Mouse (Mus musculus): ENCODE measurements around the gene Slc8a1. TPM values are rescaled to one million over a fixed set of nuclear protein-coding genes. Genes with fewer than 3 reads are reported as not detected.

Slc8a1 gene
- total RNA-seq, 1 experiment from 2014 or later, result 12.1 TPM

DNA sequence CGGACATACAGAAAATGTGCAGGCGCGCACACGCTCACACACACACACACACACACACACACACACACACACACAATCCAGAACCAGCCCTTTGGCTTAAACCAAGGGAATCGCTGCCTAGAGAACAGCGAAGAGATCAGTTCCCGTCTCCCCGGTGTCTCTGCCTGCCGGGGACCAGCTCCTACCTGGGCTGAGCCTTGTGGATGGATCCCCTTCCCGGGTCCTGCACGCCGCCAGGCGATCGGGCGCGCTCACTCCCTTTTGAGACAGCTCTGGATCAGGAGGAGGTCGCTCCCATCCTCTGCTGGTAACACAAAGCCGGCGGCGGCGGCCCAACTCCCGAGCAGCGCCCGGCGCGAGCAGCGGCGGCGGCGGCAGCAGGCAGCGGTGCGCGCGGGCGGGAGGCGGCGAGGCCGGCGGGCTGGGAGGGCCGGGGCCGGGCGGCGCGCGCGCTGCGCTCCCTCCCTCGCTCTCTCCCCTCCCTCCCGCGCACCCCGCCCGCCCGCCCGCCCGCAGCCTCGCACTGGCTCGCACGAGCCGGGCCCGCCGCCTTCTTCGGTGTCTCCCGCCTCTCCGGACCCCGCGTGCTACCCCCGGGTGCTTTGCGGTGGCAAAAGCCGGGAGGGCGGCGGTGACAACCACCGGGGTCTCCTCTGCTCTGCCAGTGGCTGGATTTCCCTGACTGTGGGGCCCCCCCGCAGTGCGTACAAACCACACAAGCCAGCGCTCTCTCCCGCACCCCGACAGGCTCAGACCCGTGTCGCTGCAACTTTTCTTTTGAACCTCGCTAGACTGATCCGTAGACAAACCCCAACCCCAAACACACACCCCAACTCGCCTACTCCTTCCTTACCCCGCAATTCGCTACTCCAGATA is 68.1 kb downstream of the Slc8a1 start:
- ATAC-seq (replicated peaks; ENCODE audit: low read depth, poor library complexity, severe bottlenecking), result peak; percentile 14

DNA sequence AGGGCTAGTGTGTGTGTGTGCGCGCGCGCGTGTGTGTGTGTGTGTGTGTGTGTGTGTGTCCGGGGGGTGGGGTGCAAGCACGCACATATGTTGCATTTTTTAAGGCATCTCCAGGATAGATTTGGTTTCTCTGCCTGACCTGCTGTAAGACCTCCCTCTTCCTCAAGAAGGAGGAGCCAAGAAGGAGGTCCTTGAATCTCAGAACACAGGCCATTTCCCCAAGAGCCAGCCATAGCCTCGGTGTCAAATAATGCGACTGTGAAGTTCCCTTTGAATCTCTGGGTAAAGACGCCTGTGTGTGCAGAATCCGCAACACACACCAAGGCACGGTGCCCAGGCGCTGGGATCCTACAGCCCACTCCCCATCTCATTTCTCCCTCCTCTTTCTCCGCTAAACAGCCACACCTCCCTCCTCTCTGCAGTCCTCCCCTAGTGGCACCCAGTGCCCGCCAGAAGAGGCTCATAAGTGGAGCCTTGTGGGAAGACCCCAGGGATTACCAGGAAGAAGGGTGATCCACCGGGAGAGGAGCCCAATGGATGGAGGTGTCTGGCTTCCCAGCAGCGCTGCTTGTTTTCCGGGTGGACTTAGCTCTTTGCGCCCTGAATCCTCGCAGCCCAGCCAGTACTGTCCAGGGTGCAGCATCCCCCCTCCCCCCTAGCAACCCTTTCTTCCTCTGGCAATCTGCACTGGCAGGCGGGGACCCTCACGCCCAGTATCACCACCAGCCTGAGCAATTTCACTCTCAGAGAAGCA is 68.9 kb downstream of the Slc8a1 start:
- peak; percentile 76 for ATAC-seq (replicated peaks; ENCODE audit: low read depth, poor library complexity, severe bottlenecking)

DNA sequence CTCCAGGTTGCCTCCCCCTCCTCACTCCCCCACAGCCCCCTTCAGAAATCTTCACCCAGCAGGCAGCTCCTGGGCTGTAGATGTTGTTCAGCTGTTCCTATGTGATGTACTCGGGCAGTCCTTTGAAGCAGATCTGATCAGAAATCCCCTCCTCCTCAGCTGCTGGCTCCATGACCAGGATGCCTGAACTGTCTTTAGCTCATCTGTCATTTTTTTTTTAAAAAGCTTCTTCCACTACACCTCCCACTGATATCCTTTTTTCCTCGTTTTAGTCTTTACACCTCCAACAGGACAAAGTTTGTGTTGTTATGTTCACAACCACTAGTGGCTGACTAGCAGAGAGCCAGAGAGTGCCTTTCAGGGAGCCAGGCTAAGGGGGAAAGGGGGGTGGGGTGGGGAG is 69.7 kb downstream of the Slc8a1 start:
- no peak for ATAC-seq (replicated peaks; ENCODE audit: low read depth, poor library complexity, severe bottlenecking)

DNA sequence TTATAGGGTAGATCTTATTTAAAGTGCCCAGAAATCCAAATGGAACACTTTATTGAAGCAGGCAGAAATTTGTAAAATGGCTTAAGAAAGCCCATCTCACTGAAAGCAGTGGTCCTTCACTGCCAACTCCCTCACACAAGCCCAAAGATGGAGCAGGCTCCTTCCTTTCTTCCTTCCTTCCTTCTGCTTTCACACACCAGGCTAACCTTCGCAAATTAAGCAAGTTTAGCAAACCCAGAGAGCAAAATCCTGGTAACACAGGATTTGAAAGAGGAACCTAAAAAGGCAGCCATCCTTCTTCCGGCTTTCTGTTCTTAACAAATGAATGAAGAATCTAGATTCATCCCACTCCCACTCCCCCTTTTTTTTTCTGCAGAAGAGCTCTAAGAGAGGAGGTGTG is 70.2 kb downstream of the Slc8a1 start:
- peak; percentile 18 for ATAC-seq (replicated peaks; ENCODE audit: low read depth, poor library complexity, severe bottlenecking)

DNA sequence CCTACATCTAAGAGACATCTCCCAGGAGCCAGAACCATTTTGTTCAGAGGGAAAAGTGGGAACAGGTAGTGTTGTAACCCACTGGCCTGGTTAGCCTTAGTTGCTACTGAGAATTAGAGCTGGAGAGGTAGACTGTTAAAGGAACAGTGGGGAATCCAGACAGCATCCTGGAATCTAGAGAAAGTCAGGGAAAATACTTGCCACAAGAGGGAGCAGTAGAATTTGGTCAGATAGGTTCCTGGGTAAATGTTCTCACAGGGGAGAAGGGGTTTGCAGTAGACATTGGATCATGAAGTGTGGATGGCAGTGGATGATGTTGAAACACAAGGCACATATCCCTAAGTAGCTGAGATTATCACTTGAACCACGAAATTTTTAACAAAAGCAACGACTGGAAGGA is 71.6 kb downstream of the Slc8a1 start:
- no peak for ATAC-seq (replicated peaks; ENCODE audit: low read depth, poor library complexity, severe bottlenecking)

DNA sequence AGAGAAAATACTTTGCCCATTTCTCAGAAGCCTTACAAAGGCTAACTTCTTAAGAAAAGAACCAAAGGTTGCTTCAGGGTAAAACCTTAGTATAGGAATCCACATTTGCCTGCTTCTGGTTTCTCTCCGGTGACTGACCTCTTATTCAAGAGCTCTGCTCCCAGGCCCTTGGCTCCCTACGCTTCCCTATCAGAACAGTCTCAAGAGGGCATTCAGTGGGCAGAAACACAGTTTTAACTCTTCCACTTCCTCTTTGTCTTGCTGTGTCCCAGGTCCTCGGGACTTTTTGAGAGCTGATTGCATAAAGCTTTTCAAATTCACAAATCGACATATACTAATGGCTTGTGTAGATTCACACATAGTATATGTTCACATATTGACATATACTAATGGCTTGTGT is 73.3 kb downstream of the Slc8a1 start:
- no peak for ATAC-seq (replicated peaks; ENCODE audit: low read depth, poor library complexity, severe bottlenecking)

DNA sequence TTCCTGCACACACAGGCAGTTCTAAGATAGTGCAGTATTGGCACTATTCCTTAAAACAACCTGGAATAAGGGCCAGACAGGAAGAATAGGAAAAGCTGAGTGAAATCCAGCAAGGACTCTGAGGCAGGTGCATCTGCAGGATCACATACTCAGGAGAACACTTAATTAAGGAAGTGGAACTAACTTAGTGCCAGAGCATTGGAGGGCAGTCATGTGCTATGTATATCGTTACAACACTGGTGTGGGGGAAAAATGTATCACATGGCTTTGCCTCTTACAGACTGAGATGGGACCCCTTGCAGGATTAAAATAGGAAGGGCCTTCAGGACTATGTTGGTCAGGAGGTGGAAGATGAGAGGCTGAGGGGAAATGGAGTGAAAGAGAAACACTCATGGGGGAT is 80.3 kb downstream of the Slc8a1 start:
- peak; percentile 85 for ATAC-seq (replicated peaks; ENCODE audit: low read depth, poor library complexity, severe bottlenecking)

DNA sequence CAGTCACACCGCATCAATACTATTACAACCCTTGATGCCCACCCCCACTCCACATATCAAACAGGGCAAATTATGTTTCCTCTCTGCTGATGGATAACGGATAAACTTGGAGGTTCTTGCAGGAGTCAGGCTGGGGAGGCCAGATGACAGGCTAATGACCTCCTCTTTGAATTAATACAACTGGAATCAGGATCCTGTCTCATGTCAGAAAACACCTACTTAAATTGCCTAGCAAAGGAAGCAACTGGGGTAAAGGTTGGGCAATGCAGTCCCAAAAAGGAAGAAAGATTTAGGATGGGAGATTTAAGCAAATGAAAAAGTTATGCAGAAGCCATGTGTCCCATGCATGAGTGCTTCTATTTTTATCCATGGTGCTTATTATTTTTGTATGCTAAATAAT is 83.6 kb downstream of the Slc8a1 start:
- ATAC-seq (replicated peaks; ENCODE audit: low read depth, poor library complexity, severe bottlenecking), result no peak

DNA sequence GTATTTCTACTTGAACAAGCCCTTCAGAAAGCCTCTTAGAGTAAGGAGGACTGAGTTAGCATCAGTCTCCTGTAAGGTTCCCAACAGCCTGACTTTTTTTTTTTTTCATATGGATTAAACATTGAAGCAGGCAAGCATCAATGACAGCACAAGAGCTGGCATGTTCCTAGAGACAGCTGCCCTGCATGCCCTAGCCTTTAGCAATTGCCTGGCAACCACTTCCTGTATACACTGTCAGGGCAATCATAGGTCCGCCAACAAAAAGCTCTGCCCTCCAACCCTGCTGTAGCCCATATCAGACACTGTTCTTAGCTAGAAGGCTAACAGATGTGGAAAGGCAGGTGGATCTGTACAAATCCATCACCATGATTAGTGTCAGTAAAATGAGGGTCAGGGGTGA is 85.2 kb downstream of the Slc8a1 start:
- peak; percentile 87 for ATAC-seq (replicated peaks; ENCODE audit: low read depth, poor library complexity, severe bottlenecking)

DNA sequence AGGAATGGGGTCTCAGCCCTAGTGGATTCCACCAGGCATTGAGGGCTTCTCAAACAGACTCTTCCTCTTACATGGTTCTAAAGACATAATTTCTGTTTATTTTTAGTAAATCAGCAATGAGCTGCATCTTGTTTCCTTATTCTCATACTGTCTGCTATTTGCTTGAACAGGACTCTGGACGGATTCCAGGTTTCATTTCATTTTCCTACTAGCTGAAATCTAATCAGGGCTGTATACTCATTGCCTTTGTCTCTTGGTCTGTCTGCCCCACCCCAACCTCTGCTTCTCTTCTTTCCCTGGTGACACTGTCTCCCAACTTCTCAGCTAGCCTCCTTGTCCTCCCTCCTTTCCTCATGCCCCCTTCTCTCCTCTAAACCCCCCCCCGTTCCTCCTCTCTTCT is 101.4 kb downstream of the Slc8a1 start:
- ATAC-seq (replicated peaks; ENCODE audit: low read depth, poor library complexity, severe bottlenecking), result peak; percentile 62

DNA sequence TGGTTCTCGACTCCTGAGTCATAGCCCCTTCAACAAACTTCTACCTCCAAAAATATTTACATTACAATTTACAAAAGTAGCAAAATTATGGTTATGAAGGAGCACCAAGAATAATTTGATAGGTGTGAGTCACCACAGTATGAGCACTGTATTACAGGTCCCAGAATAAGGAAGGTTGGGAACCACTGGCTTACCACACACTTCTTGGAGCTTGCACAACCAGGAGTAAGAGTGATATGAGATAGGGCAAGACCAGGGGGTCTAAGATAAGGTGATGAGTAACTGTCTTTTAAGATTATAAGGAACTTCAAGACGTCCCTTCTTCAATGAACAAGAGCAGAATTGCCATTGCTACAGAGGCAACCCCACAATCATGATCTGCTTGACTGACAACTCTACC is 107.7 kb downstream of the Slc8a1 start:
- ATAC-seq (replicated peaks; ENCODE audit: low read depth, poor library complexity, severe bottlenecking), result peak; percentile 60; the same call in 1 of the 2 replicates

DNA sequence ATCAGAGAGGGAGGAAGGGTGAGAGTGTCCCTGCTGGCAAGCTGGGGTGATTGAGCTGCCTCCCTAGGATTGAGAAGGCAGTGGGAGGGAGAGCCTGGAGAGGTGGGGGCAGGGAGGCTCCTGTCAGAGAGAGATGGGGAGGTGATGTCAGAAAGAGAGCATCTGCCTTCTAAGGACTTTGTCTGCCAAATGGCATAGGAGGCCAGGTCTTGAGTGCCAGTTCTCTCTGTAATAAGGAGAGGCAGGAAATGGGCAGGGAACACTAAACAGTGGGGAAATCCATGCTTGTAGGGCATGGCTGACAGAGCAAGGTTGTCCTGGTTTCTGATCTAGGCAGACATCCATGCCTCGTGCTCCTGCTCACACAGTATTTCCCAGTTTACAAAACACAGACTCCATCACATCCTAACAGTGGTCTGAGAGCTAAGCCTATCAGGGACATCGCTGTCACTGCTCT is 117.0 kb downstream of the Slc8a1 start:
- no peak for ATAC-seq (replicated peaks; ENCODE audit: low read depth, poor library complexity, severe bottlenecking)

DNA sequence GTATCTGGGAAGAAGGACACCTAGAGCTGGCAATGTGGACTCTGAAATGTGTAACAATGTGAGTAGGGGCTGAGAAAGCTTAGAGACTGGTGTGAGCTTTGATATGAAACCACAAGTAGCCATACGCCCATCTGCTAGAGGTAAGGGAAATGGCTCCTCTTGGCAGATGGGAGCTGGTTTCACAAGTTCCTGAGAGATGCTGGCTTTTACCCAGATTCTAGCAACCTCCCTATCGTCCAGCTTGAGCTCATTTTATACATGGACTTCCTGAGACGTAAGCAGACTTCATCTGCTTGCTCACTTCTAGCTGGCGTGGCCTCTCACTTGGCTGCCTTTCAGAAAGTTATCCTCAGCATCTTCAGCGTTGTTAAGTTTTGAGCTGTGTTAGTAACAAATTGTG is 119.7 kb downstream of the Slc8a1 start:
- peak; percentile 89 for ATAC-seq (replicated peaks; ENCODE audit: low read depth, poor library complexity, severe bottlenecking)

DNA sequence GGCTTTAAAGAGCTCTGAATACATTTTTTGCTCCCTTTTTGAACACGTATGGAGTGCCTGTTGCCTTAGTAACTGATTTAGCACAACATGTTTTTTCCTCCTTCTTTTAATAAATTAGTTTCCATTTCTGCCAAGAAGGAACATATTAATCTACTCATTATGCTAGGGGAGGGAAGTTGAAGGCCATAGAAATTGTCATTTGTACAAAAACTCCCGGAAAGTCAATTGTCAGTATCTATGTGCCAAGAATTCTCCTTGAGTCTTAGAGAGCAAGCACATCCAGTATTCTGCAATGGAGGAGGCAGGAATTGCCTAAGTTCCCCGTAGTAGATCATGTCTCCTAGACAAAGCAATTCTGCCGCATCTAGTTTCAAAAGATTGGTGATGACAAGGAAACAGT is 121.9 kb downstream of the Slc8a1 start:
- no peak for ATAC-seq (replicated peaks; ENCODE audit: low read depth, poor library complexity, severe bottlenecking)

DNA sequence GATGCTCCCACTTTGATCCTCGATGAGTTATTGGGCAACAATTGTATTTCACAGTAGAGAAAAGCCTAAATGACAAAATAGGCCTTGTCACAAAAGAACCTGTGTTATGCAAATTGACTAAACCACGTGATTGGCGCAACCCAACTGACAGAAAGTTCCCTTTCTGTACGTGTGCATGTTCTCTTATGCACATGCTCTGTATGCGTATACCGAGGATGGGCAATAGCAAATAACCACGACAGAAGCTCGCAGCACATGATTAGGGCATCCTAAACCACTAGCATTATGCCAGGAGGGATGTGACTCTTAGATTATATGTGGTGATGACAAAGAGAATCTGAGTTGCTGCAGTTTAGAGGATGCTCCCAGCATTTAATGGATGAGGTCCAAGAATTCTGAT is 122.8 kb downstream of the Slc8a1 start:
- peak; percentile 70 for ATAC-seq (replicated peaks; ENCODE audit: low read depth, poor library complexity, severe bottlenecking)

DNA sequence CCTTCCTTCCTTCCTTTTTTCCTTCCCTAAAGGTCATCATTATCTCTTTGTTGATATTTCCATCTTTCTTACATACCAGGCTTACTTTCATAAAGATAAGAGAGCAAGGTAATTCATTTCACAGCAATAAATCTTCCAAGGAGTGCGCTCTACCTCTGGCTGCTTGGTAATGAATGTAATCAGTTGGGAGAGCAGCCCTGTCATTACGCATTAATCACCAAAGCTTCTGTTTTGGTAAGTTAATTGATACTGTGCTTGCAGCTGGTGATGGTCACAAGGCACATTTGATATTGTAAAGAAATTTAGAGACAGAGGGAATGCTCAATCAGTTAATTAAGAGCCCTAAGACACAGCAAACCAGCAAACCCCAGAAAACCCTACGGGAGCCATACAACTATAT is 130.7 kb downstream of the Slc8a1 start:
- ATAC-seq (replicated peaks; ENCODE audit: low read depth, poor library complexity, severe bottlenecking), result no peak

DNA sequence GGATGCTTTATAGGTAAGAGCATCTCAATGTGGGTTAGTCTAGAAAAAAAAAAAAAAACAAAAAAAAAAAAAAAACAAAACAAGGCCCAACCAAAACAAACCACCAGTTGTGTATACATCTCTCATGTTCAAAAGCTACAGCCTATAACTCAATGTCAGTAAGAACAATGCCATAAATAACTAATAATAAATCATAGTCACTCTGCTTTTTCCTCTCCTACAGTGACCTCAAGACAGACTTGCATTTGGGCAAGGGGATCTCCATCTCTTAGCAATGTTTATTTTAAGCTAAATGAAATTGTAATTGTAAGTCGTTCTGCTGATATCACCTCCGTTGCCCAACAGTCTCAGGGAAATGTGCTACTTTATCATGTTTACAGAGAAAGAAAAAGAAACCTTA is 132.1 kb downstream of the Slc8a1 start:
- no peak for ATAC-seq (replicated peaks; ENCODE audit: low read depth, poor library complexity, severe bottlenecking)

DNA sequence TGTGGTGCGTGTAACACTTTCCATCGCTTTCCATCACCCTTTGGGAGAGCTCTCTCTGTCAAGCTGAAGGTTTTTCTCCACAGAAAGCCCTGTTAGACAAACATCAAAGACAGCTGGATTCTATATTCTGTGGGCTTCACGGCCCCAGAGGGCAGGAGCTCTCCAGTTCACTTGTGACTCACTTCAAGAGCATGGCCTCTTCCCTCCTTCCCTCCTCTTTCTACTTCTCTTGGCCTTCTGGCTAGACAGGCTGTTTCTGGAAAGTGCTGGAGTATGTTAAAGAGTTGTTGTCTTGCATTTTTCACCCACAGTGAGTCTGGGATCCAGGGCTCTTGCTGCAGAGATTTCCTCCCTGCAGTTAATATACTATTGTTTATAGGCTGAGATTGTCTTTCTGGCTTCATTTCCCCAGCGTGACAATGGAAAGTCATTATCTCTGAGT is 132.9 kb downstream of the Slc8a1 start:
- ATAC-seq (replicated peaks; ENCODE audit: low read depth, poor library complexity, severe bottlenecking), result no peak

DNA sequence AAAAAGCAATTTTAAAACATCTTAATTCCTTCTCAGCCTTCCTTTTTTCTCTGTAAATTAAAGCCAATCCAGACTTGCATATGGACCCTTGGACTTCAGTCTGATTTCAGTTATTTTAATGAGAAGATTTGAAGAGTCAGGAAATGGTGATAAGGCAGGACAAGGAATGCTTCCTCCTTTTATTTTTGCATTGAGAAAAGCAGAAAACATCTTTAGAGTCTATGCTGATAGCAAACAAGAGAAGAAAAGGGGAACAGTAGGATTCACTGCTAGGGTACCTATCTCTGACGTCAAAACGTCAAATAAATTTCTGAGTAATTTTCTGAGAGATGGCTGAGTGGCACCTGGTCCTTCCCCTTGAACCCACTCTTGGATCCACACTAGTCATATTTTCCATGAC is 139.1 kb downstream of the Slc8a1 start:
- ATAC-seq (replicated peaks; ENCODE audit: low read depth, poor library complexity, severe bottlenecking), result 0 out of 2 replicates have a peak, but pooled peaks have one; percentile 36

DNA sequence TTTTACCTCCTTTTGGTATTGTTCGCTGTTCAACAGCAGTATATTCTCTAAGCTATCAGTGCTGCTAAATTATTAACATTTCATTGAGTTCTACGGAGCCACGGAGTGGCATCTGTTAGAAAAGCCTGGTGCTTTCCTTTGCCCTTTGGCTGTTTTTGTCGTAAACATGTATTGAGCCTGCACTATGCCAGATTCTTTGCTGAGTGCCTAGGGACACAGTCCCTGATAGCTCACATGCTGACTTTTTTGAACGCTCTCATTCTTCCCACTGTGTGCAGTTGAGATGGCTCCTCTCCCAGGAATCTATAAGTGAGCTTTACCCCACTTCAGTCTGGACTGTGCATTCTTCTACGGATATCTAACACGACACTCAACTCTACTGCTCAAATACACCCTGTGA is 148.4 kb downstream of the Slc8a1 start:
- ATAC-seq (replicated peaks; ENCODE audit: low read depth, poor library complexity, severe bottlenecking), result no peak

DNA sequence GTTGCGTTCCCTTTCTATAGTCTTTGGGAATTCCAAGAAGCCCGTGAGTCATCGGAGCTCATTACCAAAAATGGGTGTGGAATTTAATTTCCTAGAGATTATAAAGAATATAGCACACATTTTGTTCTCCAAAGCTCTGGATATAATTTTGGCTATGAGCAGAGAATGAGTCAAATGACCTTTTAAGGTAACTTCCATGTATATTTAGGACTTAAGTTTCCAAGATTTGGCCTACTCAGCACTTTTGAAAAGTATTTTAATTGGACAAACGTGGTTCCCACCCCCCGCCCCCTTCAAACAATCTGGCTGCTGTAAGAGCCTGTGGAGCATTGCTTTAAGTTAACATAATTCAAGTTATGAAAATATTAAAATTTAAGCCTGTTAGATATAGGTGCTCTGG is 151.4 kb downstream of the Slc8a1 start:
- ATAC-seq (replicated peaks; ENCODE audit: low read depth, poor library complexity, severe bottlenecking), result no peak
